Mouse (Mus musculus) layer of hippocampus, adult 9-11 months (tissue): ENCODE data around the gene Cog1.

Experiments used
- DNase-seq: peaks from one replicate; pipeline ENCODE4 v3.0.0; 2022

Cog1 gene

DNA sequence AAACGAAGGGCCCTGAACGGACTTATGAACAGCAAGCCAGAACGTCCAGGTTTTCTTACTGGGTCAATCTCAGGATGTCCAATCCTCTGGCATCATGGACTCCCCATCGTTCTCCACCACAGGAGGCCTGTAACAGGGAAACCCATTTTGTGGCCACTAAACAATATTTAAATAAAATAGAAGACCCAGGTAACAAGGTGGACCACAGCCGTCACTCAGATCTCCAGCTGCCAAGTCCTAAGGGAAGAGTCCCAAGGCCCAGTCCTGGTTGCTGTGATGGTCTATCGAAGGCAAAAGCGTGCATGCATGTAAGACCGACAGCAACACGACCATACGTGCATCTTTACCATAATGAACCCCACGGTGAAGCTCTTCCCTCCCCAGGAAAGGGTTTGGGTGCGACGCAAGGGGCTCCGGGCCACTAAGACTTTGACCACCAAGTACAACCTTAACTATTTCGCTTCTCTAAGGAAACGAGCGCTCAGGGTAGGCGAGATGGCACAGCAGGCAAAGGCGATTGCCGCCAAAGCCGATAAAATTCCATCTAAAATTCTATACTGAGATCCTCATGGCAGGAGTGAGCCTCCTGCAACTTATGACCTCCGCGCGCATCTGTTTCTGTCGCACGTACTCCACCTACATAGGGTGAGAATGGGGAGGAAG is at the start of gene Cog1:
Gene Cog1 (plus strand): TSS at position 480 of the 663 bp plus-strand sequence.
- no peak for DNase-seq

- no peak for DNase-seq
Observed at GRCm38 (mm10) chr11:113600526-113601245, 48.3 kb upstream of the Cog1 start.

GRCm38 (mm10) chr11:113601616-113602343 is 47.2 kb upstream of the Cog1 start:
- no peak for DNase-seq

- no peak for DNase-seq
Observed at GRCm38 (mm10) chr11:113607556-113607955, 41.4 kb upstream of the Cog1 start.

DNA sequence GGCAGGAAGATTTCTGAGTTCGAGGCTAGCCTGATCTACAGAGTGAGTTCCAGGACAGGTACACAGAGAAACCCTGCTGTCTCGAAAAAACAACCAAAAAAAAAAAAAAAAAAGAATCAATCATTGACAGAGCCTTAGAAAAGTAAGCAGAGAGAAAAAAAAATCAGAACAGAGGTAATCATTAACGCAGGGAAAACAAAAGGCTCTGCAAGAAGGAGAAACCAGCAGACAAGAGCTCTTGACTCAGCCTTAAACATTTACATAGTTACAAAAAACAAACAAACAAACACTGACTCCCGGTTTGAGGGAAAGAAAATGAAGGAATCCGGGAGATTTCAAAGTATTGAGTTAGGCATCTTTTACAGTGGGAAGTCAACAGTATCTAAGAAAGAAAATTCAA is 39.4 kb upstream of the Cog1 start:
- DNase-seq: no peak

- DNase-seq: no peak
Observed at GRCm38 (mm10) chr11:113610266-113610665, 38.7 kb upstream of the Cog1 start.

- DNase-seq: no peak
Observed at GRCm38 (mm10) chr11:113611112-113611646, 37.8 kb upstream of the Cog1 start.

GRCm38 (mm10) chr11:113611664-113612611 is 37.0 kb upstream of the Cog1 start:
- DNase-seq: peak; percentile 42

DNA sequence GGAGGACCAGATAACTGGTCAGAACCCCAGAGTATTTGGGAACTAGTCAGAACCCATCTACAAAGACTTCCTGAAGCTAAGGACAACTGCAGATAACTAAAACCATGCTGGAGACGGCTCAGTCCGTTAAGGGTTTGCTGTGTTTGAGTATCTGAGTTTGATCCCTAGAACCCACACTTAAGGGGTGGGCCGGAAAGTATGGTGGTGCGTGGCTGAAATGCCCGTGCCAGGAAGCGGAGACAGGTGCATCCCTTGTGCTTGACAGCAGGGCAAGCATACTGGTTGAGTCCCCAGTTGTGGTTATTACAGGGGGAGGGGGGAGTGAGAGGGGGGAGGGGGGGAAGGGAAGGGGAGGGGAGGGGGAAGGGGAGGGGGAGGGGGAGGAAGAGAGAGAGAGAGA is 34.5 kb upstream of the Cog1 start:
- DNase-seq: no peak

DNA sequence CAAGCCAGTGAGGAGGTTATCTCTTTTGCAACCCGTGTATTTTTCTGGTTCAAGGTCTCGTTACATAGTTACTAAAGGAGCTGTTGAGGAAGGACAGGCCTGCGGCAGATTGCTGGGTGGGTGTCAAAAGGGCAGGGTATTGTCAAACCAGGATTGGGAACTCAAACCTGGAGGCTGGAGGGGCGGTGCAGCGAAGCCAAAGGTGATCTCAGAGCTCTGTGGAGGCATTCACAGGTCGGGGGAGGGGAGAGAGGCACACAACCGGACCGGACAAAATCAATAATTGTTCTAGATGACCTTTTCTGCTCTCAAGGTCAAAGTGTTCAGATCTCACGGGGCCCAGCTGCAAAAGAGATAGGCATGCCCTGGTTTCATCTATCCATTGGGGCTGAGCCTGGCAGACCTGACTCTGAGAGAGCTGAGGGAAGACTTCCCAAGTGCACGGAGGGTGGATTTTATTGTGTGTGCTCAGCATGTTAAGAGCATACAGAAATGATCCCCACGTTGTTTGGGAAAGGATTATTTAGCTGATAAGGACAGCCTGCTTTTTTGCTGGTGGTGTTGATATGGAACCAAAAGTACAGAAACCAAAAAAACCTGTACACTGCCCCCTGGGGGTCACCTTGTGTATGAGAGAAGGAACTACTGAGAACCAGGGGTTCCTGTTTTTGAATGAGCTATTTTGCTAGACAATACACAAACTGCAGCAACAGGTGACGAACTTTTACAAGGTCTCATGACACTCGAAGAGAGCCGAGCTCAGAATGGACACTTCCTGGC is 31.6 kb upstream of the Cog1 start:
- DNase-seq: peak; percentile 33

GRCm38 (mm10) chr11:113618303-113618671 is 30.7 kb upstream of the Cog1 start:
- no peak for DNase-seq

- DNase-seq: peak; percentile 75
Observed at GRCm38 (mm10) chr11:113618672-113619419, 30.1 kb upstream of the Cog1 start, which contains the start of gene Sstr2. TSS of gene Sstr2 (plus strand) at chr11:113619342.

DNA sequence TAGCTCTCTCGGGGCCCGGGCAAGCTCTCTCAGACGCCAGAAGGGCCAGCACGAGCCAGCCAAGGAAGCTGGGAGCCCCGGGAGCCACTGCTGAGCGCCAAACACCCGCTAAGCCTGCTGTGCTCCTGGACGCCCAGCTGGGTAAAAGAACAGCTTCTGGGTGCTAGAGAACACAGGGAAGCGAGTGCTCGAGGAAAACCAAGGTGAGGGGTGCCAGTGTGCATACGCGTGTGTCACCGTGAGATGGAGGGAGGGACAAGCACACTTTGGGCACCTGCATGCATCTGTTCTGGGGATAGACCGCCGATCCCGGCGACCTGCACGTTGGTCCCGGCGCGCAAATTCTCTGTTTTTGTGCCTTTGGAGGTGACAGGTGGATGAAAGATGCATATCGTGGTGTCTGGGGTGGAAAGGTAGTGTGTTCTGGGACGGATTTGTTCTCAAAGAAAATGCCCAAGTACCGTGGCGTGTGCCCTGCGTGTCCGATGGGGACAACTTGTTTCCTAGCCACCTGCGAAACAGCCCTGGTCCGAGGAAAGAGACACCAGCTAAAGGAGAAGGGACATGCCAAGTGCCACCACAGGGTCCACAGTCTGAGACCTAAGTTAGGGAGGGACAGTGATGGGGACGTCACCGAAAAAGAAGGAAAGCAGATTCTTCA is 29.4 kb upstream of the Cog1 start:
- DNase-seq: no peak

DNA sequence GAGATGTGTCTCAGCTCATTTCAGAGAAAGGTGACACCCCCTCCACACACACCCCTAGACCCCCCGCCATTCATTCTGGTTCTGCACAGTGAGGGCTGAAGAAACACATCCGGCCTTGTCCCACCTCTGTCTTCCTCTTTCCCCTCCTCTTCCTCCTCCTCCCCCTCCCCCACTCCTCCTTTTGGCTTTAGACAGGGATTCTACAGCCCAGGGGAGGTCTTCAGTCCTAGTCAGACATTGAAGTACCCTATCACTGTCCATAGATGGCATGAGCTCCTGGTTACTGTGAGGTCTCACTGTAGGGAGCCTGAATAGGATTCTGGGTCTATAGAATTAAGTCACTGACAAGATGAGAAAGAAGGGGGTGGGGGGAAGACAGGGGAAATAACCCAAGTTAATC is 28.0 kb upstream of the Cog1 start:
- DNase-seq: no peak

DNA sequence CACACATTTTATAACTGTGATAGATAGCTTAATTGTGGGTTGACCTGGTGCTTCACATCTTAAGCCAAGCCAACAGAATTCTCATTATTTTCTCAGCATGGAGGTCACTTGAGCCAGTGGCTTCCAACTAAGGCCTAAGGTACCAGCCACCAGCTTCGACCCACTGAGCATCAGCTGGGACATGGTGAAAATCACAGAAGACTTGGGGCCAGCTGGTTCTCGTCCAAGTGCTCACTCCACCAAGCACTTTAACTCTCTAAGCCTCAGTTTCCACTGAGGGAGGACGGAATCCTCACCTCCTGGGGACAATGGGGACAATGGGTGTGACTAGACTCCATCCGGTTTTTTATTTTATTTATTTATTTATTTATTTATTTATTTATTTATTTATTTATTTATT is 26.9 kb upstream of the Cog1 start:
- no peak for DNase-seq

DNA sequence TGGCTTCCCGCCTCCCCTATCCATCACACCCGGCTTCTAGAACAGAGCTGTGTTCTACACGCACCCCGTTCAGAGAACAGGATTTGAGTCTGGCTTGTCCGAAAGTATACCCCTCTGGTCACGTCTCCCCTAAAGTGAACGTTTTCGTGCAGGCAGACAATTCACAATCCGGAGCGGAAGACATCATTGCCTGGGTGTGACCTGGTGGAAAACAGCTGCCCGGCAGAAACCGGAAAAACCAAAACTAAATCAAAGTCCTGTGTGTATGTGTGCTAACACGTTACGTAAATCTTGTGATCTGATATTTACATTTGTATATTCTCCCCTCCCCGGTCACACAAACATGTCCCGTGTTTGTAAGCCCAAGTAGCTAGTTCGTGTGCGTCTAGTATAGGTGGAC is 23.5 kb upstream of the Cog1 start:
- no peak for DNase-seq

DNA sequence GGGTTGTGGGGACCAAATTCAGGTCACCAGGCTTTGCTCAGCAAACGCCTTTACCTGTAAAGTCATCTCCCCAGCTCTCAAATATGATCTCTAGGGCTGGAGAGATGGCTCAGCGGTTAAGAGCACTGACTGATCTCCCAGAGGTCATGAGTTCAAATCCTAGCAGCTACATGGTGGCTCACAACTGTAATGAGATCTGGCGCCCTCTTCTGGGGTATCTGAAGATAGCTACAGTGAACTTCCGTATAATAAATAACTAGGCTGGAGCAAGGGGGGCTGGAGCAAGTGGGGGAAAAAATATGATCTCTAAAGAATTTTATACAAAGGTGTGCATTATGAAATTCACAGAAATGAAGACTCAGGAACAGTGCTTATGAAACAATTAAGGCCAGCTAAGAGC is 21.2 kb upstream of the Cog1 start:
- no peak for DNase-seq

DNA sequence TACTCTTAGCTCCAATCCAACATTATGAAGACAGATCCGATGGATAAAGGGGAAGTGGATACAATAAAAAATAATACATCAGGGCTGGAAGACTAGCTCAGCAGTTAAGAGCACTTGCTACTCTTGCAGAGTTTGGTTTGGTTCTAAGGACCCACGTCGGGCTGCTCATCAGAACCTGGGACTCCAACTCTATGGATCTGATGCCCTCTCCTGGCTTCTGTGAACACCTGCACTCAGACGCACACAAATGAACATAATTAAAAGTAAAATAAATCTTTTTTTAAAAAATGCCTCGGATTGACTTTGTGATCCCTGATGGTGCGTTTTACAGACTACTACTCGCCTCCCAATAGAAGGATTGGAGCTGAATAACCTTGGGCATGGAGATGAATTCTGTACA is 18.3 kb upstream of the Cog1 start:
- no peak for DNase-seq

- no peak for DNase-seq
Observed at GRCm38 (mm10) chr11:113631302-113631701, 17.7 kb upstream of the Cog1 start.

DNA sequence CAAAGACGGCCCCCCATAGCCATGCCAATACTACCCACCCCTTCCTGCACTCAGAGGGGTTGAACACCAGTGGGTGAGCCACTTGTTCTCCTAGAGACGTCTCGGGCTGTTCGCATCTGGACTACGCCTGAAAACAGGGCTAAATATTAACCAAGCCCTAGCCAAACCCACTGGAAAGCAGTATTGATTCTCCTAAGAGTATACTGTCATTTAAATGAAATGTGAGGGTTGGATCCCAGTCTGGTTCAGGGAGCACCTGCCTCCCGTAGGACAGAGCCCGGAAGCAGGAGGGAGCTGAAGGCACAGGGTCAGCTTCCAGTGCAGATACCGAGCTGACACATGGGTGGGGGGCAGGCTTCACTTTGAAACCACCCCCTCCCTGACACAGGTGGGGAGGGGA is 17.1 kb upstream of the Cog1 start:
- no peak for DNase-seq
